Mouse (Mus musculus) heart, adult 8-10 months (tissue): ENCODE data around the gene Fam228b. TPM values are rescaled to one million over a fixed set of nuclear protein-coding genes. Genes with fewer than 3 reads are reported as not detected.
"Not testable (repeated sequence)": the region's sequence is repeated elsewhere in the genome, so short reads cannot be mapped to it uniquely, and the experiment has no call there.

ENCODE experiments used
- DNase-seq: peaks from one replicate; pipeline ENCODE4 v3.0.0; 2022; ENCODE audit warnings: low spot score
- total RNA-seq, 4 experiments: library from RNA; stranded (reverse); gene quantifications; 2 replicates each; pipeline ENCODE4 v1.2.4; 2022

Fam228b gene
- total RNA-seq, 4 experiments from 2014 or later = 5.9 to 7.6 (median 7.3) TPM

DNA sequence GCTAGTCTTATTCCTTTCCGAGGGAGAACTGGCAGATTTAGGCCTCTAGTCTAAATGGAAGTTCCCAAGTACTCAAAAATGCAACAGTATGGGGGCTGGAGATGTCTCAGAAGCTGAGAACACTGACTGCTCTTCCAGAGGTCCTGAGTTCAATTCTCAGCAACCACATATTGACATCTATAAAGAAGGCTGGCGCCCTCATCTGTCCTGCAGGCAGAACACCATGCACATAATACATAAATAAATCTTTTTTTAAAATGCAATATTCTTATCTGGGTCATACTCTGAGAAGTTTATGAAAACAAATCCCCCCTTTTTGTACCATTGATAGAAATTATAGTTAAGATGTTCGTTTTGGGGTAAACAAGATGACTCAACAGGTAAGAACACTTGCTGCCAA is 26.9 kb downstream of the Fam228b start:
- no peak for DNase-seq

- DNase-seq = no peak
Measured at GRCm38 (mm10) chr12:4740823-4741222, 28.2 kb downstream of the Fam228b start.

DNA sequence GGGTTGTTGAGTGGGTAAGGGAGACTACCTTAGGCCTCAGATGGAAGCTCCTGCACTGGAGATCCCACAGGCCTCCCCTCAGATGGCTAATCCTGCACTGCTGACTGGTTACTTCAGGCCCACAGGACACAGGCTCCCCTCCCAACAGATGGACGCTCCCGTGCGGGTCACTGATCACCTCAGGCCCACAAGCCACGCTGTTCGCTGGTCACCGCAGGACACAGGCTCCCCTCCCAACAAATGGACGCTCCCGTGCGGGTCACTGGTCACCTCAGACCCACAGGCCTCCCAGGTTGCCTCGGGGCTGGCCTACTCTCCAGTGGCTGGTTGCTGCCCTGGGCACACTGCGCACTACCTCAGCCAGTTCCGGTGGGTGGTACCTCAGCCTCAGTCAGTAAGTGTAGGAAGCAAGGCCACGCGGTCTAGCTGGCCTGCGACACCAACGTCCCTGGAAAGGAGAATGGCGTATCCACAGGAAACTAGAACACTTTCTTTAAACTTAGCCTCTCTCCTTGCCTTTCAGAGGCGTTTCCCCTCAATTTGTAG is 31.0 kb downstream of the Fam228b start, which contains the start of gene Fam228a:
TSS of gene Fam228a (minus strand) at position 400 of the 546 bp plus-strand sequence.
- DNase-seq = no peak

DNA sequence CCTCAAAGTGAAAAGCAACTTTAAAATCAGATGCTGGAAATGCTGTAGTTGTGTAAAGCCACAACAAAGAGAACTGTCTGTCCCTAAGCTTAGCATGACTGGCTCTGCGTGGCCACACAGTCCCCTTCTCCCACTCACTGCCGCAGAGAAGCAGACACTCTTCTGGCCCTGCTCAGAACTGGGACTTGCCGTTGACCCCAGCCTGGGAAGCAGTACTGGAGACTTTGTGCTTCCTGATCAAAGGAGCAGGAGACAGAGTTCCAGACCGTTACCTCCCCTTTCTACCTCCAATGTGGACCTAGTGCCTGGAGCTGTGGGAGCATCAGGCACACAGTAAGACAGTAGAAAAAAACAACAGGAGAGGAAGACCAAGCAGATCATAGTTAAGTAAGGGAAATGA is 36.7 kb downstream of the Fam228b start:
- DNase-seq = no peak

DNA sequence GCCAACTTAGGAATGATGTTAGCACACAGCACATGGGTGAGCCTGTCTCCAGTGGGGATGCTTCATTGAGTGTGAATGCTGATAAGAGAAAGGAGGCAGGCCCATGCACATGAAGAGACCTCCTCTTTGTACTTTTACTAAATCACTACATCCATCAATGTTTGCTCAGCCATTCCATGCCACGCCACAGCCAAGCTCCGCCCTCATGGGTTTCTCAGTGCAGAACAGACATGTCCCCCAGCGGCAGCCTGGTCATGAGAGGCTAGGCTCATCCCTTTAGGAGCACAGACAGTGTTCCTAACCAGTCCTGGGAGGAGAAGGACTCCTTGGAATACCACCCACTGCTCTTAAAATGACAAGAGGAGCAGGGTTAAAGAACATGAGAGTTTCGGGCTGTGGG is 37.4 kb downstream of the Fam228b start:
- no peak for DNase-seq

- no peak for DNase-seq
Measured at GRCm38 (mm10) chr12:4729165-4729564, 39.9 kb downstream of the Fam228b start.

- no peak for DNase-seq
Measured at GRCm38 (mm10) chr12:4719762-4720754, 49.0 kb downstream of the Fam228b start.

DNA sequence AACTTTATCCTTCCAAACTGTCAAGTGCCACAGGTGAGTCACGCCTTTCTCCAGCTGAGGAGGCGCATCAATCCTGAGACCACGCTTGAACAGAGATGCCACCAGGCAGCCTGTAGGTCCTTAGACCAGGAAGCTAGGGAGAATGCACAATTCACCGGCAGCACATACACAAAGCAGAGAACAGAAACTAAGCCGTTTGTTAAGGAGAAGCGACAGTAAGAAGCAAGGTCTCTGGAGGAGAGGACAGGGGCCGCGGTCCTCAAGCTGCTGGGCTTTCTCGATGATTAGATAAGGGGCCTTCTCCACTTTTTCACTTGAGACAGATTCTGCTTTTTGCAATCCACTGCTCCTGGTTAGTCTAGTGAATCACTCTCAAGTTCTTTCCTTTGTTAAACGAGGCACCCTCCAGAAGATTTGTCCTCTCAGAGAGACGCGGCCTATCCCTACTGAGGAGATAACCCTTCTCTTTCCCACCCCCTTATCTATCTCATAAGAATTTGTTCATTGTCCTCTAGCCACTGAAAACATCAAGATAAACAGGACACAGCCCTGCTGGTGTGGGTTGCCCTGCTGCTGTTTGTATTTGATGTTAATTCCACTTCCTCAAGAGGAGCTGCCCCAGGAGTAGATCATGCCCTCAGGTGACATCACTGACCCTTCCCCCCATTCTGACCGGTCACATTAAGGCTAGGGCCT is 49.9 kb downstream of the Fam228b start:
- DNase-seq = no peak

DNA sequence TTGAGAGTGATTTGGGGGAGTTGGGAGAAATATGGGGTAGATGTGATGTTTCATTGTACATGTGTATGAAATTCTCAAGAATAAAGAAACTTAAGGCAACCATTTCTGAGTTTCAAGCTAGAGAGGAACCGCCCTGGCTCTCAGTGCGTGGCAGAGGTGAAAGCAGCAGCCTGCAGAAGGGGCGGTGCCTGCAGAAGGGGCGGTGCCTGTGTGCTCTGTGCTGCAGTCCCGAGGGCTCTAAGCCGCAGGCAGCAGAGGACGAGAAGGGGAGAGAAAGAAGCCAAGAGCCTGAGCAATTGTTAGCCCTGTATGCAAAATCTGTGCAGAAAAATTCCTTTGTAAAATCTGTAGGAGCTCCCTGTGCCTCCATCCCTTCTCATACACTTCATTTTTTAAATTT is 51.6 kb downstream of the Fam228b start:
- DNase-seq = no peak

DNA sequence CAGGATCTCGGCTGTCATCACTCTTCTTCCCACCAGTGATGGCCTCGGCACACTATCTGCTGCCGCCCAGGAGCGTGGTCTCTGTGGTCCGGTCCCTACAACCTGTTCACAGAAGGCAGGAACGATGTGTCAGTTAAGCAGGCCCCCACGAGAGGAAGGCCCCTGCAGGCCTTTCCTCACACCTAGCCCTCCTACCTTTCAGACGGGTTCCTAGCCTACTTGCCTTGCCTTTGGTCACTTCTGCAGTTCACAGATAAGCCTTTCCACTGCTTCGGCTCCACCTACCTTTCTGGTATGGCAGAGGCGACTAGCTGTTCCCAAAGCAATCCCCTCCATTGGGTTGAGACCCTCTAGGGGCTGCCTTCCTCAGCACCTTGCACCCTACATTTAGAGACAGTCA is 53.5 kb downstream of the Fam228b start:
- no peak for DNase-seq

DNA sequence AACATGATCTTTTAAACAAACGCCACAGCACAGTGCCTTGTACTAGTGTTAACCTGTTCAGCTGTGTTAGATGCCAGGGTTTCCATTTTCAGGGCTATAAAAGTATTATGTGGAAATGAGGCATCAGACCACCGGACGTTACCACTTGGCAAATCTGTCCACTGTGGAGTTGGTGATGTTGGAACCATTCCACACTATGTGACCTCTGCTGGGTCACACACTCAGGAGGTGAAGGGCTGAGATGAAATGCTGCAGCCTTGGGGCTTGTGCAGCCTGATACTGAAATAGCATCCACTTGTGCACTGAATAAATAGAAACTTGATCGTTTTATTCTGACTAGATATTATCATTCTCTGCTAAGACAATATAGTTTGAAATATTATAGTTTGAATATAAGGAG is 55.7 kb downstream of the Fam228b start:
- no peak for DNase-seq

DNA sequence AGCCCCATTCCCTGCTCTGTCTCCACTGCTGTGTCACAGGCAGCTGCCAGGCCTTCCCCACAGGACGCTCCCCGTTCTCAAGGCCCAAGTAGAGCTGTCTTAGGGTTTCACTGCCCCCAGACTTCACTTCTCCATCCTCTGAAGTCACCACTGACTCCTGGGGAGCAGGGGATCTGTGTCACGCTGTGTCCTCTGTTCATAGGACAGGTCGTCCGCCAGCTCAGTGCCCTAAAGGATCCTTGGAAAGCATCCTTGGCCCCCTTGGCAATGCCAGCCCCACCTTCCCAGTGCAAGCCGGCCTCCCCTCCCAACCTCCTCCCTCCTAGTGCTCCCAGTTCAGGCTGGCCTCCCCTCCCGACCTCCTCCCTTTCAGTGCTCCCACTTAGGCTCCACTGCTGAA is 59.1 kb downstream of the Fam228b start:
- DNase-seq = no peak

DNA sequence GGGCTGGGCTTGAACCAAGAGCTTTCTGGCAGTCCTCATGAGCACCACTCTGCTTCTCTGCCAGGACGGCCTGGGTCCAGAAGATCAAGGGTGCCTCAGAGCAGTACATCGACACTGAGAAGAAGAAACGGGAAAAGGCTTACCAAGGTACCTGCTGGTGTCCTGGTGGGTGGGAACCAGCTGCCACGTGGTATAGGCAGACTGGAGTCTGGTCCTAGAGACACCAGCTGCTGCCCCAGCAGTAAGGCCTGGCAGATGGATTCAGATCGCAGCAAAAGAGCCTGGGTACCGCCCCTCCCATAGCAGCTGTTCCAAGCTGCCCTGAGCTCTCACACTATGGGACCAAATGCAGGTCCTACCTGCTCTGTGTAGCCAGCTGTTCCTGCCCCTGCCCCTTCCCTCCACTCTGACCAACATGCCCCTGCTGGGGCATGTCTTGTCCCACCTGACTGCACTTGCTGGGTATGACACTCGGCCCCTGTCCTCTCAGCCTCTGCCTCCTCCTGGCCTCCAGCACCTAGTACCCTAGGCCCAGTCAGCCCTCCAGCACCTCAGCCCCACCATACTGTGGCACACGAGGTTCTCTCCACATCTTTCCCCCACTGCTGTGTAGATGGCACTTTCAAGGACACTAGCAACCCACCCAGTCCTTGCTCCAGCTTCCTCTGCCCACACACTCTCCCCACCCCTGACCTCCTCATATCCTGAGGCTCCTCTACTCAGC is 60.0 kb downstream of the Fam228b start:
- DNase-seq = no peak

DNA sequence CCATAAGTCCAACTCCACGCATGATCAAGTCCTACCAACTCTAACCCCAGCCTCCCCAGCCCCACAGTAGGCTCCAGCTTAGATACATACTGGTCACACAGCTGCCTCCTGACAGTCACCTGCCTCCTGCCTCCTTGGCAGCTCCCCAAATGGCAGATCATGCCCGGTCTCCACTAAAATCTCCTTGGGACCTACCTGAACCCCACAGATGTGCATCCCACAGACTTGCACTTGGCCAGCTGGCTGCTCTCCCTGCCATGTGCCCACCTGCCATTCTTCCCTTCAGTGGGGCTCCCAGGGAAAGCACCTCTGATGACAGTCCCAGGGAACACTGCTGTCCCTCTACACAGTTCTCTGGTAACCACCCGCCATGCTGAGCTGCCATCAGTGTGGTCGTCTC is 60.8 kb downstream of the Fam228b start:
- DNase-seq = no peak

DNA sequence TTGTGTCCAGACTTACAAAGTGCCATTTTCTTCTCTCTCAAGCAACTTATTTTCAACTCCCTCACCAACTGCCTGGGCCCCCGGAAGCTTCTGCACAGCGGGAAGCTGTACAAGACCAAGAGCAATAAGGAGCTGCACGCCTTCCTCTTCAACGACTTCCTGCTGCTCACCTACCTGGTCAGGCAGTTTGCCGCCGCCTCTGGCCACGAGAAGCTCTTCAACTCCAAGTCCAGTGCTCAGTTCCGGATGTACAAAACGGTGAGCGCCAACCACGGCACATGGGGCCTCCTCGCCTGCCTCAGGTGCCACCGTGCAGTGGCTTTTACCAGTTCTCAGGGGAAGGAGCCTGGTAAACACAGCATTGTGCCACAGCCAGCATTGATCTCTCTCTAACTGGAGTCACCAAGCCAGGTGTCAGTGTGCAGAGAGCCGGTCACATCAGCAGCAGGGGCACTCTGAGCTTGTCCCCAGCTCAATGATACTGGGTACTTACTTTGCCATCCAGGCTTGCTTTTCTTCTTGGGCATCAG is 61.5 kb downstream of the Fam228b start:
- DNase-seq = no peak

DNA sequence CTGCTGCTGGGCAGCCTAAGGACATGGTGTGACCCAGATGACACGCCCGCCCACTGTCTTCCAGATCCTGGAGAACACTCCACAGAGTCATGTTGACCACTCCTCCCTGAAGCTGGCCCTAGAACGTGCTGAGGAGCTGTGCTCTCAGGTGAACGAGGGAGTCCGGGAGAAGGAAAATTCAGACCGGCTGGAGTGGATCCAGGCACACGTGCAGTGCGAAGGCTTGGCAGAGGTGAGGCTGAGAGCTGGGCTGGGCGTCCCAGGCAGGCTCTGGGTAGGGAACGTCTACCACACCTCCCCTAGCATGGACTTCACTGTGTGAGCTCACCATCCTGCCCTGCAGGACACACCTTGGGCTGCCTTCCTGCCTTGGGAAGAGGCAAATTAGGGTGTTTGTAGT is 62.2 kb downstream of the Fam228b start:
- no peak for DNase-seq

DNA sequence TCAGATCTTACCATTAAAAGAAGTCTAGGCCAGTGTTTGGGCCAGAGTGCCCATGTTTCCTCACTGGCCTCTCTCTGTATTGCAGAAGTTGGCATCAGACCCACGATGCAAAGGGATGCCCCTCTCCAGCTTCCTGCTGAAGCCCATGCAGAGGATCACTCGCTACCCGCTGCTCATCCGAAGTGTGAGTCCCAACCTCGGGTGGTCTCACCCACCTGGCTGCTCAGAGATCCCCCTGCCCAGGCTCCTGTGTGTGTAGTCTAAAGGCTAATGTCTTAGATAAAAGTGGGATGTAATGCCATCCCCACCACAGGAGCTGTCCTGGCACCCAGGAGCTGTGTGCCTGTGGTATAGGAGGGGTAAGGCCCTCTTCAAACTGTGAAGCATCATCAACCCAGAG is 62.9 kb downstream of the Fam228b start:
- DNase-seq = no peak

- DNase-seq = not testable (repeated sequence)
Measured at GRCm38 (mm10) chr12:4705626-4706025, 63.4 kb downstream of the Fam228b start.

GRCm38 (mm10) chr12:4694534-4694933 is 74.5 kb downstream of the Fam228b start:
- no peak for DNase-seq

DNA sequence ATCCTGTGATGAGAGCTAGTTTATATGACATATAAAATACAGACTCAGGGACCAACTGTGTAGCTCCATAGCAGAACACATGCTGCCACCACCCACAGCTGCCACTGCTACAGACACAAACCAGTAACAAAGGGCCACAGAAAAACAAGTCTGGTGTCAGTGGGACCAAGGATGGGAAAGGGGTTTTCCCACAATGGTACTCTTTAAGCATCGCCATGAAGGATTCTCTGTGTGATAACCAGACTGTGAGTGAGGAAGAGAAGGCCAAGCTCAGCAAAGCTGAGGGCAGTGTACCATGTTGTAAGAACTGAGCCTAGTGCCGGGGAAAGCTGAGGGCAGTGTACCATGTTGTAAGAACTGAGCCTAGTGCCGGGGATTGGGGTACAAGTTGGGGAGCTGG is 77.9 kb downstream of the Fam228b start:
- DNase-seq = no peak
